Mouse (Mus musculus): ENCODE measurements around the gene Zfp385b.

Gene Zfp385b

GRCm38 (mm10) chr2:77790846-77791245, 28.6 kb downstream of the Zfp385b start:
- no peak for DNase-seq (ENCODE audit: low spot score in 2 of 2)

GRCm38 (mm10) chr2:77790295-77790694, 29.1 kb downstream of the Zfp385b start:
- DNase-seq (ENCODE audit: low spot score in 2 of 2) = no peak

- no peak for DNase-seq (ENCODE audit: low spot score in 2 of 2)
These were observed 38.0 kb downstream of the Zfp385b start for GRCm38 (mm10) chr2:77781390-77781789.

- DNase-seq (ENCODE audit: low spot score in 2 of 2) = no peak
These were observed 41.7 kb downstream of the Zfp385b start for GRCm38 (mm10) chr2:77777781-77778180.

GRCm38 (mm10) chr2:77777047-77777686, 42.3 kb downstream of the Zfp385b start:
- DNase-seq (ENCODE audit: low spot score in 2 of 2) = no peak

GRCm38 (mm10) chr2:77775247-77775880, 44.1 kb downstream of the Zfp385b start:
- DNase-seq (ENCODE audit: low spot score in 2 of 2) = no peak

GRCm38 (mm10) chr2:77770056-77770697, 49.3 kb downstream of the Zfp385b start:
- no peak for DNase-seq (ENCODE audit: low spot score in 2 of 2)

- DNase-seq (ENCODE audit: low spot score in 2 of 2) = no peak
These were observed 51.0 kb downstream of the Zfp385b start for GRCm38 (mm10) chr2:77768321-77768886.

- DNase-seq (ENCODE audit: low spot score in 2 of 2) = no peak
These were observed 57.5 kb downstream of the Zfp385b start for GRCm38 (mm10) chr2:77761967-77762366.

GRCm38 (mm10) chr2:77758403-77759071, 60.9 kb downstream of the Zfp385b start:
- DNase-seq (ENCODE audit: low spot score in 2 of 2) = no peak

- no peak for DNase-seq (ENCODE audit: low spot score in 2 of 2)
These were observed 66.9 kb downstream of the Zfp385b start for GRCm38 (mm10) chr2:77752491-77752890.

- no peak for DNase-seq (ENCODE audit: low spot score in 2 of 2)
These were observed 69.8 kb downstream of the Zfp385b start for GRCm38 (mm10) chr2:77749631-77750030.

GRCm38 (mm10) chr2:77746417-77746816, 73.0 kb downstream of the Zfp385b start:
- DNase-seq (ENCODE audit: low spot score in 2 of 2) = no peak

- no peak for DNase-seq (ENCODE audit: low spot score in 2 of 2)
These were observed 74.2 kb downstream of the Zfp385b start for GRCm38 (mm10) chr2:77745246-77745645.

- no peak for DNase-seq (ENCODE audit: low spot score in 2 of 2)
These were observed 77.1 kb downstream of the Zfp385b start for GRCm38 (mm10) chr2:77742359-77742758.

GRCm38 (mm10) chr2:77730196-77730595, 89.2 kb downstream of the Zfp385b start:
- DNase-seq (ENCODE audit: low spot score in 2 of 2) = no peak

GRCm38 (mm10) chr2:77726798-77727197, 92.6 kb downstream of the Zfp385b start:
- no peak for DNase-seq (ENCODE audit: low spot score in 2 of 2)

GRCm38 (mm10) chr2:77720806-77721205, 98.6 kb downstream of the Zfp385b start:
- DNase-seq (ENCODE audit: low spot score in 2 of 2) = no peak

- DNase-seq (ENCODE audit: low spot score in 2 of 2) = no peak
These were observed 103.1 kb downstream of the Zfp385b start for GRCm38 (mm10) chr2:77716367-77716766.

GRCm38 (mm10) chr2:77713886-77714285, 105.6 kb downstream of the Zfp385b start:
- DNase-seq (ENCODE audit: low spot score in 2 of 2) = no peak

GRCm38 (mm10) chr2:77711751-77712150, 107.7 kb downstream of the Zfp385b start:
- DNase-seq (ENCODE audit: low spot score in 2 of 2) = no peak

GRCm38 (mm10) chr2:77709206-77709794, 110.1 kb downstream of the Zfp385b start:
- no peak for DNase-seq (ENCODE audit: low spot score in 2 of 2)

All from spleen, postnatal 36 days (tissue).